Mouse (Mus musculus): ENCODE measurements around the gene Olfr1232. TPM values are rescaled to one million over a fixed set of nuclear protein-coding genes. Genes with fewer than 3 reads are reported as not detected.

Olfr1232 gene
- not detected in 2 replicates for polyA plus RNA-seq (2015; fragmentation: Nextera tagmentation; extraction: Ambion mirVana)

GRCm38 (mm10) chr2:89329575-89329974 lies at the start of gene Olfr1232:
Gene Olfr1232, minus strand, starts transcription at chr2:89329675.
- ATAC-seq (ENCODE audit: insufficient number of reproducible peaks, insufficient read depth, low FRiP score, low TSS enrichment, low read depth), result no peak
- Histone ChIP-seq H3K9me3 (no peaks in the 10 kb centered on the region), H3K4me1 (no peaks in the 10 kb centered on the region), H3K27me3 (no peaks in the 10 kb centered on the region), H3K27ac (no peak within 1 kb of the TSS), H3K36me3 (no peaks in the 10 kb centered on the region), H3K9ac (no peak within 1 kb of the TSS), H3K4me2 (no peak within 1 kb of the TSS), H3K4me3 (no peak within 1 kb of the TSS)

- WGBS, result 89% methylated on average over 4 of the region's 4 CpGs
Observed at GRCm38 (mm10) chr2:89364765-89365164, 35.3 kb upstream of the Olfr1232 start, which contains the start of gene Olfr1234. Gene Olfr1234, minus strand, starts transcription at chr2:89364865.

GRCm38 (mm10) chr2:89342298-89342697 lies 12.8 kb upstream of the Olfr1232 start, which contains the start of gene Olfr1233:
Gene Olfr1233, minus strand, starts transcription at chr2:89342398.
- Histone ChIP-seq H3K27ac (no peak within 1 kb of the TSS), H3K9ac (no peak within 1 kb of the TSS), H3K27me3 (no peaks in the 10 kb centered on the region), H3K4me1 (no peaks in the 10 kb centered on the region), H3K9me3 (no peaks in the 10 kb centered on the region), H3K4me2 (no peak within 1 kb of the TSS), H3K36me3 (no peaks in the 10 kb centered on the region), H3K4me3 (no peak within 1 kb of the TSS)
- ATAC-seq (ENCODE audit: insufficient number of reproducible peaks, insufficient read depth, low FRiP score, low TSS enrichment, low read depth), result no peak

More at GRCm38 (mm10) chr2:89364765-89365164, 35.3 kb upstream of the Olfr1232 start, which contains the start of gene Olfr1234:
- no peaks in the 10 kb centered on the region for H3K27me3 ChIP-seq
- no peaks in the 10 kb centered on the region for H3K36me3 ChIP-seq
- H3K9me3 ChIP-seq, result no peaks in the 10 kb centered on the region
- H3K9ac ChIP-seq, result no peak within 1 kb of the TSS
- H3K27ac ChIP-seq, result no peak within 1 kb of the TSS
- no peak within 1 kb of the TSS for H3K4me2 ChIP-seq
- H3K4me1 ChIP-seq, result no peaks in the 10 kb centered on the region
- H3K4me3 ChIP-seq, result no peak within 1 kb of the TSS
- ATAC-seq (ENCODE audit: insufficient number of reproducible peaks, insufficient read depth, low FRiP score, low TSS enrichment, low read depth), result no peak

- Histone ChIP-seq H3K27me3 (no peaks in the 10 kb centered on the region), H3K4me3 (no peak within 1 kb of the TSS), H3K9me3 (no peaks in the 10 kb centered on the region), H3K36me3 (no peaks in the 10 kb centered on the region), H3K4me1 (no peaks in the 10 kb centered on the region), H3K27ac (no peak within 1 kb of the TSS), H3K9ac (no peak within 1 kb of the TSS), H3K4me2 (no peak within 1 kb of the TSS)
- 81% methylated on average over 2 of the region's 2 CpGs for WGBS
- no peak for ATAC-seq (ENCODE audit: insufficient number of reproducible peaks, insufficient read depth, low FRiP score, low TSS enrichment, low read depth)
Observed at GRCm38 (mm10) chr2:89306974-89307373, 22.5 kb downstream of the Olfr1232 start, which contains the start of gene Olfr1231. Gene Olfr1231, minus strand, starts transcription at chr2:89307074.

- no peak within 1 kb of the TSS for H3K4me2 ChIP-seq
- no peaks in the 10 kb centered on the region for H3K36me3 ChIP-seq
- H3K27me3 ChIP-seq, result no peaks in the 10 kb centered on the region
- WGBS, result 75% methylated on average over 1 of the region's 1 CpGs
- no peak within 1 kb of the TSS for H3K4me3 ChIP-seq
- H3K9ac ChIP-seq, result no peak within 1 kb of the TSS
- H3K4me1 ChIP-seq, result no peaks in the 10 kb centered on the region
- H3K9me3 ChIP-seq, result no peaks in the 10 kb centered on the region
- ATAC-seq (ENCODE audit: insufficient number of reproducible peaks, insufficient read depth, low FRiP score, low TSS enrichment, low read depth), result no peak
- no peak within 1 kb of the TSS for H3K27ac ChIP-seq
Observed at GRCm38 (mm10) chr2:89297168-89297567, 32.3 kb downstream of the Olfr1232 start, which contains the start of gene Olfr1230. Gene Olfr1230, minus strand, starts transcription at chr2:89297268.

GRCm38 (mm10) chr2:89287914-89288313 lies 41.6 kb downstream of the Olfr1232 start, which contains the start of gene Olfr1229:
Gene Olfr1229, minus strand, starts transcription at chr2:89288014.
- Histone ChIP-seq H3K4me1 (no peaks in the 10 kb centered on the region), H3K27ac (no peak within 1 kb of the TSS), H3K27me3 (no peaks in the 10 kb centered on the region), H3K4me2 (no peak within 1 kb of the TSS), H3K9me3 (no peaks in the 10 kb centered on the region), H3K9ac (no peak within 1 kb of the TSS), H3K4me3 (no peak within 1 kb of the TSS), H3K36me3 (no peaks in the 10 kb centered on the region)
- WGBS, result 78% methylated on average over 2 of the region's 2 CpGs
- ATAC-seq (ENCODE audit: insufficient number of reproducible peaks, insufficient read depth, low FRiP score, low TSS enrichment, low read depth), result no peak

Other genes with a start within 250 kb of the Olfr1232 start
- gene Olfr1219, start 246.2 kb downstream of the Olfr1232 start, polyA plus RNA-seq (2015; fragmentation: Nextera tagmentation; extraction: Ambion mirVana), result not detected in 2 replicates
- gene Olfr1220, start 222.8 kb downstream of the Olfr1232 start, polyA plus RNA-seq (2015; fragmentation: Nextera tagmentation; extraction: Ambion mirVana), result not detected in 2 replicates
- gene Olfr1221, start 212.4 kb downstream of the Olfr1232 start, polyA plus RNA-seq (2015; fragmentation: Nextera tagmentation; extraction: Ambion mirVana), result not detected in 2 replicates
- not detected in 2 replicates for gene Olfr1222, start 196.6 kb downstream of the Olfr1232 start, polyA plus RNA-seq (2015; fragmentation: Nextera tagmentation; extraction: Ambion mirVana)
- not detected in 2 replicates for gene Olfr1223, start 178.1 kb downstream of the Olfr1232 start, polyA plus RNA-seq (2015; fragmentation: Nextera tagmentation; extraction: Ambion mirVana)
- not detected in 2 replicates for gene Olfr1224-ps1, start 165.6 kb downstream of the Olfr1232 start, polyA plus RNA-seq (2015; fragmentation: Nextera tagmentation; extraction: Ambion mirVana)
- not detected in 2 replicates for gene Olfr1225, start 155.0 kb downstream of the Olfr1232 start, polyA plus RNA-seq (2015; fragmentation: Nextera tagmentation; extraction: Ambion mirVana)
- gene Olfr1226, start 129.6 kb downstream of the Olfr1232 start, polyA plus RNA-seq (2015; fragmentation: Nextera tagmentation; extraction: Ambion mirVana), result not detected in 2 replicates
- not detected in 2 replicates for gene Olfr1228, start 75.6 kb downstream of the Olfr1232 start, polyA plus RNA-seq (2015; fragmentation: Nextera tagmentation; extraction: Ambion mirVana)
- gene Olfr1229, start 41.7 kb downstream of the Olfr1232 start, polyA plus RNA-seq (2015; fragmentation: Nextera tagmentation; extraction: Ambion mirVana), result not detected in 2 replicates
- not detected in 2 replicates for gene Olfr1230, start 32.4 kb downstream of the Olfr1232 start, polyA plus RNA-seq (2015; fragmentation: Nextera tagmentation; extraction: Ambion mirVana)
- not detected in 2 replicates for gene Olfr1231, start 22.6 kb downstream of the Olfr1232 start, polyA plus RNA-seq (2015; fragmentation: Nextera tagmentation; extraction: Ambion mirVana)
- gene Olfr1233, start 12.7 kb upstream of the Olfr1232 start, polyA plus RNA-seq (2015; fragmentation: Nextera tagmentation; extraction: Ambion mirVana), result not detected in 2 replicates
- not detected in 2 replicates for gene Olfr1234, start 35.2 kb upstream of the Olfr1232 start, polyA plus RNA-seq (2015; fragmentation: Nextera tagmentation; extraction: Ambion mirVana)
- not detected in 2 replicates for gene Olfr1238, start 80.0 kb upstream of the Olfr1232 start, polyA plus RNA-seq (2015; fragmentation: Nextera tagmentation; extraction: Ambion mirVana)
- not detected in 2 replicates for gene Olfr1239, start 90.7 kb upstream of the Olfr1232 start, polyA plus RNA-seq (2015; fragmentation: Nextera tagmentation; extraction: Ambion mirVana)
- gene Olfr1240, start 113.3 kb upstream of the Olfr1232 start, polyA plus RNA-seq (2015; fragmentation: Nextera tagmentation; extraction: Ambion mirVana), result not detected in 2 replicates
- gene Olfr1241, start 157.5 kb upstream of the Olfr1232 start, polyA plus RNA-seq (2015; fragmentation: Nextera tagmentation; extraction: Ambion mirVana), result not detected in 2 replicates
- gene Olfr1242, start 168.7 kb upstream of the Olfr1232 start, polyA plus RNA-seq (2015; fragmentation: Nextera tagmentation; extraction: Ambion mirVana), result not detected in 2 replicates
- gene Olfr1243, start 201.8 kb upstream of the Olfr1232 start, polyA plus RNA-seq (2015; fragmentation: Nextera tagmentation; extraction: Ambion mirVana), result not detected in 2 replicates
- gene Olfr1245, start 248.8 kb upstream of the Olfr1232 start, polyA plus RNA-seq (2015; fragmentation: Nextera tagmentation; extraction: Ambion mirVana), result not detected in 2 replicates

Data from embryonic facial prominence, embryonic 13.5 days (tissue).